Mouse (Mus musculus) spleen, adult 12 weeks (tissue): ENCODE measurements around the gene Shd.
A peak's percentile ranks its signal among the peaks of the same experiment; 100 is the strongest.

Source experiments
- DNase-seq: peaks from one replicate; pipeline ENCODE4 v3.0.0; 2022; ENCODE audit warnings: low spot score

Shd gene

DNA sequence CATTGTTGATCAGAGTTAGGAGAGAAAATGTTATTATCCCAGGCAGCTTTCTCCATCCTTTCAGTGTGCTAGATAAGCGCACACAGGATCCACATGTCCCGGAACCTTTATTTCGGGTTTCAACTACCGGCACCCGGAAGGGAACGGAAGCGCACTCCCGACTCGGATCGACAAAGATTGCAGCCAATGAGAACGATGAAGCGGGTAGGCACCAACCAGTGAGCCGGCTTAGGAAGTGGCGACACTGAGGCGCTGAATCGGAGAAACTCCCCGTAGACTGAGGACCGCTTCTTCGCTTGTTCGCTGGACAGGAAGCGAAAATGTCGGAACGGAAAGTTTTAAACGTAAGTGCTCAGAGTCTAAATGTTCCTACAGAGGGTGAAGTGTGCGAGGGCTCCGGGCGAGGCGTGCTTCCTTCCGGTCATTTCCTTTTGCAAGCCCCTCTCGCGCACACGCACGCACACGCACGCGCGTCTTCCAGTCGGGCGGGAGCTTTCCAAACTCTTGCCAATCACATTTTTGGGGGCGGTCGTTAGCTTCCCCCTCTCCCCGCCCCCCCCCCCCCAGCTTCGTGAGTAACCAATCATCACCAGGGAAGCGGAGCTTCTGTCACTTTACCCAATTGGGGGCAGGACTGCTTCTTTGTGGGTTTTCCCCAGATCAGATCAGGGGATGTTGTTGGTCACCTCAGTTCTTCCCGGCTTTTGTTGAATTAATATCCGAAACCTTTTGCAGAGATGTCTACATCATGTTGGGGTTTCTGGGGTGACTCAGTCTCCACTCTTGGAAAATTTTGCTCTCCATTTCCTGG lies 11.1 kb upstream of the Shd start, which contains the start of gene Yju2:
Yju2 (plus strand) TSS at position 182 of the 811 bp plus-strand sequence.
- peak; percentile 88 for DNase-seq

- DNase-seq, result no peak
Measured at GRCm38 (mm10) chr17:55959946-55960740, 10.1 kb upstream of the Shd start.

DNA sequence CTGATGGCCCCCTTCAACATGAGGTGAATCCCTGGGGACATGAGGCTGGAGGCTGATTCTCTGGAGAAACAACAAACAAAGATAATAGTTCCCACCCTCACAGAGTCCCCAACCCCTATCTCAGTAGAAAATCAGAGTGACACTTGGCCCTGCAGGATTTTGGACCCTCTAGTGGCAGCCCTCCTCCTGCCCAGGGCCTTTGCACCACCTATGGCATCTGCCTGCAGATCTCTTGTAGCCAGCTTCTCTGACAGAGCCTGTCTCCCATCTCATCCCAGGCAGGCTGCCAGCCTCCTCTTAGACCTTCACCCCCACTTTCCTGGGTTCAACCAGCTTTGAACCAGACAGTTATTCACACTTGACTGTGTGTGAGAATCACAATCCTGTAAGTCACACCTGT lies 9.5 kb upstream of the Shd start:
- no peak for DNase-seq

- no peak for DNase-seq
Measured at GRCm38 (mm10) chr17:55961631-55962030, 8.6 kb upstream of the Shd start.

GRCm38 (mm10) chr17:55963171-55963570 lies 7.1 kb upstream of the Shd start:
- DNase-seq, result no peak

DNA sequence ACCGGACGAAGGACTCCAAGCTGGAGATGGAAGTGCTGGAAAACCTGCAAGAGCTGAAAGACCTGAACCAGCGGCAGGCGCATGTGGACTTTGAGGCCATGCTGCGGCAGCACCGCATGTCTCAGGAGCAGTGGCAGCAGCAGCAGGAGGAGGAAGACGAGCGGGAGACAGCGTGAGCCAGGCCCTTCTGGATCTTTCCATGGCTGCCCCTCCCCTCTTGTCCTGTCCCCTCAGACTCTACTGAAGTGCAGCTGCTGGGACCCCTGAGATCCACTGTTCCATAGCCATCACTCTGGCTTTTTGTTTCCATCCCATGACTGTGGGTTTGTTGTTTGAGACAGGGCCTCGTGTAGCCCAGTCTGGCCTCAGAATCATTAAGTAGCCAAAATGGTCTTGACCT lies 5.8 kb upstream of the Shd start:
- no peak for DNase-seq

GRCm38 (mm10) chr17:55964996-55965395 lies 5.3 kb upstream of the Shd start:
- no peak for DNase-seq

- DNase-seq, result no peak
Measured at GRCm38 (mm10) chr17:55967186-55967585, 3.1 kb upstream of the Shd start.

- no peak for DNase-seq
Measured at GRCm38 (mm10) chr17:55968210-55968609, 2.1 kb upstream of the Shd start.

GRCm38 (mm10) chr17:55969560-55969959 lies 707 bp upstream of the Shd start:
- DNase-seq, result no peak

- no peak for DNase-seq
Measured at GRCm38 (mm10) chr17:55971453-55971852, 1.2 kb downstream of the Shd start.

DNA sequence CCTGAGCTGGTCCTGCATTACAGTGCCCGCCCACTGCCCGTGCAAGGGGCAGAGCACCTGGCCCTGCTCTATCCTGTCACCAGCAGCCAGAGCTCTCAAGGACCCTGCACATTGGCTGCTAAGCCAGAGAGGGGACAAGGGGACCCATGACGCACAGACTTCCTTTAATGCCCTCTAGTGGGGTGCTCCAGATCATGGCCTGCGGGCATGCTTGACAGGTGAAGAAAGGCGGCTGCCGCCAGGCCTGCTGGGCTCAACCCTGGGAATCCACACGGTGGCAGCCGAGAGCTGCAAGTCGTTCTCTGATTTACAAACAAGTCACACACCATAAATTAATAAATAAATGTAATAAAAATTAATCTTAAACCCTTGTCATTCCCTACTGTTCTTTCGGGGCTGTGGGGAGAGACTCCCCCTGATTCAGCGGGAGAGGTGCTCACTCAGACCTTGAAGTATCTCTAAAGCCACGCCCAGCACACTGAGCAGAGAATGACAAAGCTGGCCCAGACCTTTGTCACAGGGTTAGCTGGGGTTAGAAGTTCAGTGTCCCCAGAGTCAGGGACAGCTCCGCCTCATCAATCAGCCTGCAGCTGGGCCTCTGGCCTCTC lies 6.1 kb downstream of the Shd start:
- peak; percentile 50 for DNase-seq

DNA sequence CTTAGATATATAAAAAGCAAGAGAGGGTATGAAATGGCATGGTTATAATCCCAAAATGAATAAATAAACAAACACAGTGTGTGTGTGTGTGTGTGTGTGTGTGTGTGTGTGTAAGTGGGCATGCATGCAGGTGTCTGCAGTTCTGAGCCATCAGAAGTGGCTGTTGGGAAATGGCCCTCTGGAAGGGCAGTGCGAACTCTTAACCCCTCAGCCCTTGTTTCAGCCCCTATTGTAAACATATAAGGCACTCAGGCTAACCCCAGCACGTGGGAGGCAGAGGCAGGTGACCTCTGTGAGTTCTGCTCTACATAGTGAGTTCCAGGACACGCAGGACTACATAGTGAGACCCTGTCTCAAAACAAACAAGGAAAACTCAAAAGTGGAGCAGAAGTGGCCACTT lies 7.0 kb downstream of the Shd start:
- DNase-seq, result no peak

- no peak for DNase-seq
Measured at GRCm38 (mm10) chr17:55986030-55986961, 16.0 kb downstream of the Shd start, which contains the start of gene Fsd1. Gene Fsd1 (plus strand): TSS chr17:55986509.

DNA sequence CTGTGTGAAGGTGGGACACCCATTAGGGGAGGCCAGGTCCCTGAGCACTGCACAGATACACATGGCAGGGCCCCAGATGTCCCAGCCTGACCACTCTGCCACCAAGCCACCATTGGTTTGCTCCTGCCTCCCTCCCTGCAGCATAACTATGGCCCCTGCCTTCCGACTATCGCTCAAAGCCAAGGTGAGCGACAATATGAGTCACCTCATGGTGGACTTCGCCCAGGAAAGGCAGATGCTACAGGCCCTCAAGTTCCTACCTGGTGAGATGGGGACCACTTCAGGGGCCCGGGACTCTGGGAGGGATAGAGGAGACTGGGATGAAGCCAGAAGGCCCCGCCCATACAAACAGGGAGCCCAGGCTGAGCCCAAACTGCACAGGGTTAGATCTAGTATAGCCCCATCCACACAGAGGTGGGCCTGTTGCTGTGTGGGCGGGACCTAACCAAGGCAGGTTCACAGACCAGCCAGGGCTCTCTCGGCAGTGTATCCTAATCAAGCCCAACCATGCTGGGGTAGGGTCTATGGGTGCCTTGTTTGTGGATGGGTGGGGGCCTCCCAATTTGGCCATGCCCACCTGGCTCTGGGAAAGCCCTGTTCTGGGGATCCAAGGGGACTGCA lies 20.1 kb downstream of the Shd start:
- DNase-seq, result no peak

GRCm38 (mm10) chr17:55996007-55996406 lies 25.7 kb downstream of the Shd start:
- DNase-seq, result no peak

- DNase-seq, result no peak
Measured at GRCm38 (mm10) chr17:55999794-56000499, 29.7 kb downstream of the Shd start.

GRCm38 (mm10) chr17:56003000-56003399 lies 32.7 kb downstream of the Shd start:
- DNase-seq, result no peak

GRCm38 (mm10) chr17:56005415-56006061 lies 35.3 kb downstream of the Shd start, which contains the start of the genes Stap2 and Mpnd:
Gene Stap2 (minus strand): TSS chr17:56005584.
Gene Mpnd (plus strand): TSS chr17:56005711.
- DNase-seq, result no peak

DNA sequence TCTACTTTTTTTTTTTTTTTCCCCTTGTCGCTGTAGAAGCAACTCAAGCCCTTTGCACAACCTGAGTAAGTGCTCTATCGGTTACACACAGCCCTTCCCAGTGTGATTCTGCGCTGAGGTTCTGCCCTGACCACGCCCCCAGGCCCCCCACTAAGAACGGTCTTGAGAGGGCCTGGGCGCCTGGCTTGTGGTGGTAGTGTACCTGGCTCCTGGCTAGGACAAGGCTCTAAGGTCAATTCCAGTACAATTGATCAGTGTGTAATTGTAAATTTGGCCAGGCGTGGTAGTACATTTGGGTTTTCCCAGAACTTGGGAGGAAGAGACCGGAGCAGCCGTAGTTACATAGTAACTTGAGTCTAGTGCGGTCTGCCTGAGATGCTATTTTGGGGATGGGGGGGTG lies 36.7 kb downstream of the Shd start:
- DNase-seq, result no peak
